Mouse (Mus musculus) heart, adult 2 months (tissue): ENCODE measurements around the gene Ppp1r1c. TPM values are rescaled to one million over a fixed set of nuclear protein-coding genes. Genes with fewer than 3 reads are reported as not detected.

Experiments used
- DNase-seq, 2 experiments: peaks; one replicate each; pipeline ENCODE4 v3.0.0; 2021
- H3K27ac ChIP-seq: fragments of 200-600 bp; 2 replicates; pipeline ENCODE4 v1.8.1; 2022
- H3K27me3 ChIP-seq: fragments of 200-500 bp; 2 replicates; pipeline ENCODE4 v1.6.1; 2012; ENCODE audit warnings: mild to moderate bottlenecking, low read length, inconsistent platforms, mixed read lengths; ENCODE audit not compliant: control insufficient read depth, insufficient read depth
- H3K36me3 ChIP-seq: fragments of 200-500 bp; 2 replicates; pipeline ENCODE4 v1.6.1; 2012; ENCODE audit warnings: low read length, inconsistent platforms; ENCODE audit not compliant: control insufficient read depth, insufficient read depth
- H3K4me1 ChIP-seq: fragments of 200-500 bp; 2 replicates; pipeline ENCODE4 v1.6.1; 2011; ENCODE audit warnings: low read length; ENCODE audit not compliant: control insufficient read depth, insufficient read depth
- H3K4me3 ChIP-seq: fragments of 200-600 bp; 2 replicates; pipeline ENCODE4 v1.8.1; 2022
- H3K79me2 ChIP-seq: fragments of 200-500 bp; replicated peaks from 2 replicates; pipeline ENCODE4 v1.6.1; 2012; ENCODE audit warnings: mild to moderate bottlenecking, inconsistent platforms, low read length, moderate library complexity, mixed read lengths; ENCODE audit not compliant: control insufficient read depth, insufficient read depth
- H3K9ac ChIP-seq: fragments of 200-500 bp; 2 replicates; pipeline ENCODE4 v1.6.1; 2012; ENCODE audit warnings: low read depth, mild to moderate bottlenecking, control low read depth, inconsistent platforms, low read length, mixed read lengths
- CTCF ChIP-seq: fragments of 200-600 bp; IDR thresholded peaks from 2 replicates; pipeline ENCODE4 v1.8.1; 2022; ENCODE audit warnings: antibody characterized with exemption, mild to moderate bottlenecking, moderate library complexity
- EP300 ChIP-seq: fragments of 200-500 bp; IDR thresholded peaks from 2 replicates; pipeline ENCODE4 v1.6.1; 2011; ENCODE audit warnings: low read depth, low read length, control low read depth; ENCODE audit not compliant: insufficient read depth
- POLR2A ChIP-seq: fragments of 200-500 bp; IDR thresholded peaks from 2 replicates; pipeline ENCODE4 v1.6.1; 2011; ENCODE audit warnings: mild to moderate bottlenecking, low read depth, low read length, control low read depth; ENCODE audit not compliant: insufficient read depth
- WGBS: fragments of 180-500 bp; shearing (Covaris S2); methylation state at CpG from one replicate; pipeline ENCODE4 v1.1.7; 2018; 5-methylcytosine and 5-hydroxymethylcytosine counted together
- intact Hi-C: fragments of 180-260 bp; cut with DNase I; formaldehyde crosslinking; loops from one replicate; pipeline ENCODE4 v1.15.1; 2025
- polyA plus RNA-seq: library from polyadenylated mRNA; depleted of rRNA; stranded (reverse); fragments of >200 nt; gene quantifications from 2 replicates; pipeline ENCODE4 v1.2.3, GENCODE M21; 2012
- total RNA-seq, 2 experiments: library from RNA; stranded (reverse); gene quantifications; 2 replicates each; pipeline ENCODE4 v1.2.3; 2021

The Ppp1r1c gene
- total and polyA plus RNA-seq, 3 experiments = 0.82 TPM; not detected in 2

GRCm38 (mm10) chr2:79675266-79675665 is 32.3 kb upstream of the Ppp1r1c start:
- peaks cover 11% of the 10 kb centered on the region for H3K36me3 ChIP-seq
- no peak overlapping the region for H3K27ac ChIP-seq
- no peak overlapping the region for H3K9ac ChIP-seq
- WGBS = 77% methylated on average over 3 of the region's 3 CpGs
- intact Hi-C loops = no loop called here
- no peaks in the 10 kb centered on the region for H3K4me1 ChIP-seq
- TF ChIP-seq EP300 (no peak), POLR2A (no peak), CTCF (no peak)
- H3K4me3 ChIP-seq = no peak overlapping the region
- no peak for DNase-seq
- H3K27me3 ChIP-seq = no peaks in the 10 kb centered on the region
- H3K79me2 ChIP-seq = no peaks in the 10 kb centered on the region

GRCm38 (mm10) chr2:79677663-79678257 is 29.8 kb upstream of the Ppp1r1c start:
- H3K79me2 ChIP-seq = no peaks in the 10 kb centered on the region
- no peak overlapping the region for H3K27ac ChIP-seq
- no peak for DNase-seq
- 50% methylated on average over 1 of the region's 1 CpGs for WGBS
- H3K27me3 ChIP-seq = no peaks in the 10 kb centered on the region
- H3K9ac ChIP-seq = no peak overlapping the region
- TF ChIP-seq CTCF (no peak), POLR2A (no peak), EP300 (no peak)
- no peaks in the 10 kb centered on the region for H3K4me1 ChIP-seq
- intact Hi-C loops = no loop called here
- H3K4me3 ChIP-seq = no peak overlapping the region
- H3K36me3 ChIP-seq = peaks cover 3% of the 10 kb centered on the region

DNA sequence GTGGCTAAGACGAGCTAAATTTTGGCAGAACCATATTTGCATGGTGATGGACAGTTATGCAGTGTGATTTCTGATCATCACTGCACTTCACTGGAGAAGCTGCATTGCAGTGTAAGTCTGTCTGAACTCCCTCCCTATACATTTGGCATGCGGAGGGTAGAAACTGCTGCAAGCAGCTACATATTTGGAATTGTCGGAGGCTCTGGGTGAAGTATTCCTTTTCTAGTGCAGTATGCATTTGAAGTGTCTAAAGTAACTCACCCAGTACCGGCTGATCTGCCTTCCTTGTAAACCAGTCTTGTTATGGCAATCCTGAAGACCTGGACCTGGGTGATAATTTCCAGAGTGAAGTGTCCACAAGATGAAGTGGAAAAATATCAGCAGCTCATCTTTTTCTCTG is 25.9 kb upstream of the Ppp1r1c start:
- Histone ChIP-seq H3K27me3 (no peaks in the 10 kb centered on the region), H3K4me3 (no peak overlapping the region), H3K79me2 (no peaks in the 10 kb centered on the region), H3K9ac (no peak overlapping the region), H3K36me3 (no peaks in the 10 kb centered on the region; the same call in 1 of the 2 replicates), H3K27ac (no peak overlapping the region), H3K4me1 (no peaks in the 10 kb centered on the region)
- intact Hi-C loops = no loop called here
- no peak for DNase-seq
- WGBS = 74% methylated on average over 4 of the region's 4 CpGs
- no peak for TF ChIP-seq EP300
- no peak for TF ChIP-seq CTCF

- no peak overlapping the region for H3K27ac ChIP-seq
- intact Hi-C loops = no loop called here
- WGBS = 86% methylated on average over 4 of the region's 4 CpGs
Measured at GRCm38 (mm10) chr2:79683258-79683657, 24.3 kb upstream of the Ppp1r1c start.

GRCm38 (mm10) chr2:79690838-79691237 is 16.7 kb upstream of the Ppp1r1c start:
- H3K4me1 ChIP-seq = no peaks in the 10 kb centered on the region
- no peaks in the 10 kb centered on the region for H3K79me2 ChIP-seq
- no peak overlapping the region for H3K27ac ChIP-seq
- H3K27me3 ChIP-seq = no peaks in the 10 kb centered on the region
- intact Hi-C loops = no loop called here
- WGBS = 39% methylated on average over 3 of the region's 3 CpGs
- TF ChIP-seq POLR2A = no peak
- no peak for TF ChIP-seq EP300
- no peak for TF ChIP-seq CTCF
- no peak overlapping the region for H3K9ac ChIP-seq
- no peaks in the 10 kb centered on the region for H3K36me3 ChIP-seq
- no peak overlapping the region for H3K4me3 ChIP-seq
- DNase-seq = no peak

More at GRCm38 (mm10) chr2:79683258-79683657, 24.3 kb upstream of the Ppp1r1c start:
- Histone ChIP-seq H3K9ac (no peak overlapping the region), H3K79me2 (no peaks in the 10 kb centered on the region), H3K4me3 (no peak overlapping the region), H3K4me1 (no peaks in the 10 kb centered on the region), H3K36me3 (no peaks in the 10 kb centered on the region), H3K27me3 (no peaks in the 10 kb centered on the region)
- TF ChIP-seq POLR2A (no peak), CTCF (no peak), EP300 (no peak)
- DNase-seq = no peak

- TF ChIP-seq POLR2A (no peak), CTCF (no peak), EP300 (no peak)
- no peak for DNase-seq
- 95% methylated on average over 4 of the region's 4 CpGs for WGBS
- Histone ChIP-seq H3K9ac (no peak overlapping the region), H3K36me3 (no peaks in the 10 kb centered on the region), H3K27ac (no peak overlapping the region), H3K4me3 (no peak overlapping the region), H3K4me1 (no peaks in the 10 kb centered on the region), H3K27me3 (no peaks in the 10 kb centered on the region), H3K79me2 (no peaks in the 10 kb centered on the region)
- intact Hi-C loops = no loop called here
Measured at GRCm38 (mm10) chr2:79695190-79695589, 12.4 kb upstream of the Ppp1r1c start.
